8 mouse cellular contexts compared by ENCODE assay signal in the genomic region with DNA sequence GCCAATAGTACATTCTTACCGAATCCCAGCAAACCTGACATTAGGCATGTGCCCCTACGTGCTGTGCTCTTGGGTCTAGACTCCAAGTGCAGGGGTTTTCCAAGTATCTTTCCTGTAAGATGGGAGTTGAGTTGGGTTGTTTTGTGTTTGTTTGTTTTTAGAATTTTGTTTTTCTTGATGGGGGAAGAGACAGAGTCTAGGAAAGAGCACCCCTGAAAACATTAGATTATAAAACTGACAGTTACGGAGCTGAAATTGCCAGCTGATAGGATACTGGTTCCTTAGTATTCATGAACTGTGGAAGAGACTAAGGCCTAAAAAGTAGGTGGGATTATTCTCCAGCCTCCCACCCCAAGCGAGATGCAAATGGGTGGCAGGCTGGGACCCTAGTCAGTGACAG. TPM values are rescaled to one million over a fixed set of nuclear protein-coding genes. Genes with fewer than 3 reads are reported as not detected.
DNase-seq lines count a peak whose midpoint lies in the region; ATAC-seq lines count a peak whose summit lies in the region.

No protein-coding gene starts in this region.

- no peak overlapping the region for H3K4me3 ChIP-seq in heart, embryonic 14.5 days (ENCODE audit: control insufficient read depth in 1 of 2, insufficient read depth in 1 of 2, low read depth in 1 of 2, low read length in 2 of 2)
- H3K4me3 ChIP-seq in megakaryocyte, embryonic 14.5 days (replicated peaks): peak overlapping the region; percentile 92
- no peak overlapping the region for H3K4me3 ChIP-seq in limb, embryonic 13.5 days
- H3K4me3 ChIP-seq in stomach, embryonic 14.5 days (ENCODE audit: low read depth, low read length): no peak overlapping the region

- H3K9me3 ChIP-seq in heart, embryonic 14.5 days (ENCODE audit: control insufficient read depth, low read length): no peaks in the 10 kb centered on the region
- H3K9me3 ChIP-seq in megakaryocyte, embryonic 14.5 days: no peaks in the 10 kb centered on the region
- no peaks in the 10 kb centered on the region for H3K9me3 ChIP-seq in limb, embryonic 13.5 days
- no peaks in the 10 kb centered on the region for H3K9me3 ChIP-seq in stomach, embryonic 14.5 days (ENCODE audit: control insufficient read depth, low read depth, low read length)

- H3K27ac ChIP-seq in heart, embryonic 14.5 days (replicated peaks in 1 of 2; ENCODE audit: control insufficient read depth in 1 of 2, insufficient read depth in 1 of 2, low read depth in 2 of 2, low read length in 2 of 2): peak overlapping the region; percentile 86 to 92
- peak overlapping the region; percentile 72; the same call in 1 of the 2 replicates for H3K27ac ChIP-seq in limb, embryonic 13.5 days
- peak overlapping the region; percentile 59; the same call in 1 of the 2 replicates for H3K27ac ChIP-seq in stomach, embryonic 14.5 days (ENCODE audit: low read length)

- H3K4me1 ChIP-seq in heart, embryonic 14.5 days (ENCODE audit: control insufficient read depth in 2 of 2, insufficient read depth in 2 of 2, low read length in 2 of 2): peaks cover 76 to 97% of the 10 kb centered on the region in 2 experiments
- peaks cover 100% of the 10 kb centered on the region for H3K4me1 ChIP-seq in megakaryocyte, embryonic 14.5 days
- H3K4me1 ChIP-seq in limb, embryonic 13.5 days: peaks cover 95% of the 10 kb centered on the region
- peaks cover 64% of the 10 kb centered on the region for H3K4me1 ChIP-seq in stomach, embryonic 14.5 days (ENCODE audit: control insufficient read depth, insufficient read depth, low read length)

- DNase-seq in heart, adult 18-20 months: no peak
- DNase-seq in cerebellum, adult 11-12 months: no peak
- no peak for DNase-seq in ovary, postnatal 10 days (ENCODE audit: low spot score)

- peak overlapping the region; percentile 52 for H3K4me2 ChIP-seq in heart, embryonic 14.5 days (ENCODE audit: low read length)
- H3K4me2 ChIP-seq in limb, embryonic 13.5 days (replicated peaks): 0 out of 2 replicates have a peak overlapping the region, but pooled peaks have one; percentile 16
- no peak overlapping the region for H3K4me2 ChIP-seq in stomach, embryonic 14.5 days (replicated peaks; ENCODE audit: low read depth, low read length)

- peak overlapping the region; percentile 68 for H3K9ac ChIP-seq in heart, embryonic 14.5 days (ENCODE audit: low read length)
- peak overlapping the region; percentile 36; the same call in 1 of the 2 replicates for H3K9ac ChIP-seq in limb, embryonic 13.5 days
- no peak overlapping the region for H3K9ac ChIP-seq in stomach, embryonic 14.5 days (replicated peaks; ENCODE audit: low read depth, low read length)

- no peak for ATAC-seq in heart, embryonic 14.5 days (ENCODE audit: insufficient number of reproducible peaks, insufficient read depth, low FRiP score, low read depth)
- no peak for ATAC-seq in megakaryocyte, adult 5-6 weeks (ENCODE audit: poor library complexity, severe bottlenecking)
- ATAC-seq in limb, embryonic 13.5 days (ENCODE audit: low FRiP score, low read depth): no peak
- ATAC-seq in stomach, embryonic 14.5 days (ENCODE audit: insufficient number of reproducible peaks, insufficient read depth, low FRiP score, low read depth): no peak

- WGBS in heart, embryonic 14.5 days: 70% methylated on average over 4 of the region's 4 CpGs
- WGBS in limb, embryonic 13.5 days: 80% methylated on average over 4 of the region's 4 CpGs
- 76% methylated on average over 4 of the region's 4 CpGs for WGBS in stomach, embryonic 14.5 days

- H3K27me3 ChIP-seq in heart, embryonic 14.5 days (ENCODE audit: control insufficient read depth, insufficient read depth, low read length): no peaks in the 10 kb centered on the region
- no peaks in the 10 kb centered on the region for H3K27me3 ChIP-seq in megakaryocyte, embryonic 14.5 days (replicated peaks)
- no peaks in the 10 kb centered on the region for H3K27me3 ChIP-seq in limb, embryonic 13.5 days
- H3K27me3 ChIP-seq in stomach, embryonic 14.5 days (ENCODE audit: control insufficient read depth, insufficient read depth, low read length): no peaks in the 10 kb centered on the region

- H3K36me3 ChIP-seq in heart, embryonic 14.5 days (ENCODE audit: control insufficient read depth, insufficient read depth, low read length): peaks cover 3% of the 10 kb centered on the region; the same call in 1 of the 2 replicates
- H3K36me3 ChIP-seq in megakaryocyte, embryonic 14.5 days (replicated peaks; ENCODE audit: low read length): peaks cover 40% of the 10 kb centered on the region
- peaks cover 41% of the 10 kb centered on the region for H3K36me3 ChIP-seq in limb, embryonic 13.5 days
- peaks cover 4% of the 10 kb centered on the region; the same call in 1 of the 2 replicates for H3K36me3 ChIP-seq in stomach, embryonic 14.5 days (ENCODE audit: control insufficient read depth, insufficient read depth, low read length)

RNA-seq across cellular contexts. Expression of a gene that starts 21.5 kb away (rescaled TPM):
- polyA plus RNA-seq in heart, embryonic 14.5 days (2014; fragmentation: Nextera tagmentation; extraction: Ambion mirVana): 27.7 and 31.3 TPM in 2 replicates
- total RNA-seq in heart, adult 18-20 months (2021): 10 to 100 TPM; 32.5 to 38.5 TPM
- 18.1 and 54.1 TPM in 2 replicates for polyA plus RNA-seq in megakaryocyte, embryonic 14.5 days (2012; ENCODE audit: insufficient read depth, low replicate concordance)
- total RNA-seq in megakaryocyte, adult 5-6 weeks (2015): 88.9 and 90.1 TPM in 2 replicates
- 11.4 and 15.6 TPM in 2 replicates for total RNA-seq in megakaryocyte, adult 5-6 weeks (2017)
- polyA plus RNA-seq in limb, embryonic 13.5 days (2015; fragmentation: Nextera tagmentation; extraction: Ambion mirVana): 66.7 and 68.6 TPM in 2 replicates
- polyA plus RNA-seq in stomach, embryonic 14.5 days (2014; fragmentation: Nextera tagmentation; extraction: Ambion mirVana): 43.9 and 45.3 TPM in 2 replicates
